Mouse (Mus musculus) CH12.LX (cell line): ENCODE results near the gene Zfp978.
"Not testable (repeated sequence)": the region's sequence is repeated elsewhere in the genome, so short reads cannot be mapped to it uniquely, and the experiment has no call there.

Experiments
- CTCF ChIP-seq, 2 experiments: IDR thresholded peaks in 1 of 2; conservative IDR thresholded peaks in 1 of 2; 2 replicates each; pipeline ENCODE4 v1.5.1; 2011 to 2012; ENCODE audit warnings: low read depth in 2 of 2, low read length in 2 of 2, improper control_type of control experiment in 1 of 2, inconsistent platforms in 1 of 2, mild to moderate bottlenecking in 1 of 2, moderate library complexity in 1 of 2
- HCFC1 ChIP-seq: IDR thresholded peaks from 2 replicates; pipeline ENCODE4 v1.6.1; 2012; ENCODE audit warnings: low read depth, mild to moderate bottlenecking, inconsistent platforms, low read length, improper control_type of control experiment
- JUND ChIP-seq: conservative IDR thresholded peaks from 2 replicates; pipeline ENCODE4 v1.6.1; 2011; ENCODE audit warnings: low read depth, low read length, improper control_type of control experiment
- MAFK ChIP-seq: IDR thresholded peaks from 2 replicates; pipeline ENCODE4 v1.6.1; 2011; ENCODE audit warnings: low read length, improper control_type of control experiment; ENCODE audit not compliant: insufficient replicate concordance
- MXI1 ChIP-seq: IDR thresholded peaks from 2 replicates; pipeline ENCODE4 v1.6.1; 2011; ENCODE audit warnings: mild to moderate bottlenecking, low read depth, low read length, improper control_type of control experiment

- not testable (repeated sequence) for TF ChIP-seq MXI1, HCFC1, MAFK, JUND
- peak in 1 of 2 experiments; percentile 26; a peak in 2 of 4 replicates for TF ChIP-seq CTCF (conservative IDR thresholded peaks at IDR 0.05 in 1 of 2, IDR thresholded peaks at IDR 0.05 in 1 of 2; ENCODE audit: low read depth in 2 of 2, low read length in 2 of 2)
These were observed 64.7 kb downstream of the Zfp978 start for GRCm38 (mm10) chr4:147425615-147426347.
